ENCODE assay signal across 9 mouse cellular contexts in the genomic region with DNA sequence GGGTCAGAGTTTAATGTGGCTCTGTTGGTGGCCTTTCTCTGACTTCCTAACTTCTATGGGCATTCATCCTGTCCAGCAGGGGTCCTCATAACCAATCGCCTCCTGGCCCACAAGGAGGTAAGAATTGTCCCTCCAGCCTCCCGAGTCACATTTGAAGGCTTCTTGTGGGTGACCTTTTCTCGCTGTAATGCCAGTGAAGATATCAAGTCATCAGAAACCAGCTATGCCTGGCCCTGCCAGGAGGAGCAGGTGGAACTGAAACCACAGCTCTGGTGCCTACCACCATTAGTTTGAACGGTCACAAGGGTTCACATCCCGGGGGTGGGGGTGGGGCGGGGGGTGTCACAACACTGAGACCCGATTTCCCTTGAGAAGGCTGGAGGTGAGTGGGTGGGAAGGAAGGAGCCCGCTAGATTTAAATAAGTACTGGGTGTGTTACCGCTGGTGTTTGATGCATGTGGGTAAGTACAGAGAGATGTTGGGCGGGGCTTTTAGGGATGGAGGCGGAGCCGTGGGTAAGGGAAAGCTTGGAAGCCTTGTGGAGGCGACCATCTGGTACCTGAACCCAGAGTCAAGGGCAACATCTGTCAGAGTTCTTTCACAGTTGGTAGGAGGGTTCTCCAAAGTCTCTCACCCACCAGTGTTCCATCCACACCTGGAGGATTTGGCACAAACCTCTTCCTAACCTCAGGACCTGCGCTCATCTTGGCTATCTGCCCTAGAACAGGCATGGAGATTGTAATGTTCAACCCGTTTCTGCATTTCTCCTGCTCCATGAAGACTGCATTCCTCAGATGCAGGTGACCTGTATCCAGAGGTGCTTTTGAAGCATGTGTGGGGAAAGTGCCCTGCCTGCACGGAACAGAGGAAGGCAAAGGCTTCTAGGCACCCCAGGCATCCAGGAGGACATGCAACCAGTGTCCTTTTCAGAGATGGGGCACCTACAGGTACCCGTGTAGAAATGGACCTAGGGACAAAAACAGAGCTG.
A peak's percentile ranks its signal among the peaks of the same experiment; 100 is the strongest.
DNase-seq lines count a peak whose midpoint lies in the region; ATAC-seq and TF ChIP-seq lines count a peak whose summit lies in the region.
"Had no signal": no experiment of that assay in that cellular context is flagged by ENCODE, and none has a peak within 500 bp of the region (broad histone marks: within the 10 kb centered on the region; RNA-seq: fewer than 3 reads in every experiment).

No protein-coding gene starts in this region.

- ATAC-seq in lung, embryonic 14.5 days (ENCODE audit: insufficient read depth): no peak

- no peaks in the 10 kb centered on the region for H3K4me1 ChIP-seq in lung, embryonic 14.5 days (ENCODE audit: insufficient read depth)
- peaks cover 16% of the 10 kb centered on the region for H3K4me1 ChIP-seq in bone marrow macrophage, adult 2 months (ENCODE audit: control insufficient read depth, insufficient read depth, low read length)
- H3K4me1 ChIP-seq in limb, embryonic 10.5 days: peaks cover 30% of the 10 kb centered on the region
- H3K4me1 ChIP-seq in hindbrain, embryonic 10.5 days (replicated peaks): peaks cover 5% of the 10 kb centered on the region; the same call in 1 of the 2 replicates

- H3K9me3 ChIP-seq in lung, embryonic 14.5 days (ENCODE audit: low read depth, low read length): no peaks in the 10 kb centered on the region
- H3K9me3 ChIP-seq in limb, embryonic 10.5 days (replicated peaks): no peaks in the 10 kb centered on the region
- H3K9me3 ChIP-seq in hindbrain, embryonic 10.5 days: no peaks in the 10 kb centered on the region

- H3K4me3 ChIP-seq in lung, embryonic 14.5 days (ENCODE audit: low read depth, low read length): no peak overlapping the region
- no peak overlapping the region for H3K4me3 ChIP-seq in bone marrow macrophage, adult 2 months (ENCODE audit: insufficient read depth, low read length)
- H3K4me3 ChIP-seq in limb, embryonic 10.5 days: no peak overlapping the region
- H3K4me3 ChIP-seq in hindbrain, embryonic 10.5 days: no peak overlapping the region

- WGBS in lung, embryonic 14.5 days: 53% methylated on average over 17 of the region's 17 CpGs
- WGBS in limb, embryonic 10.5 days: 62% methylated on average over 17 of the region's 17 CpGs
- 63% methylated on average over 17 of the region's 17 CpGs for WGBS in hindbrain, embryonic 10.5 days

- H3K4me2 ChIP-seq in lung, embryonic 14.5 days: no peak overlapping the region

- no peak overlapping the region for H3K9ac ChIP-seq in lung, embryonic 14.5 days

- peak; percentile 37 for TF ChIP-seq CTCF in lung, embryonic 14.5 days (IDR thresholded peaks at IDR 0.05; ENCODE audit: low read depth)
- peak; percentile 29; the same call in 1 of the 2 replicates for TF ChIP-seq CTCF in bone marrow macrophage, adult 2 months (IDR thresholded peaks at IDR 0.05; ENCODE audit: low read depth, low read length)

- no peak for DNase-seq in lung, embryonic 14.5 days
- DNase-seq in lung, adult 18-20 months: no peak
- DNase-seq in limb, embryonic 10.5 days (ENCODE audit: low spot score): no peak
- DNase-seq in thymus, adult 18-20 months: peak; percentile 21 to 51
- DNase-seq in ovary, postnatal 10 days (ENCODE audit: low spot score): no peak
- DNase-seq in frontal cortex, postnatal 14 days (ENCODE audit: low spot score in 2 of 2): no peak
- no peak for DNase-seq in hindbrain, embryonic 10.5 days (ENCODE audit: low spot score)
- DNase-seq: adrenal gland, adult 2 months had no signal

- no peaks in the 10 kb centered on the region for H3K36me3 ChIP-seq in lung, embryonic 14.5 days (ENCODE audit: insufficient read depth)
- H3K36me3 ChIP-seq in limb, embryonic 10.5 days: no peaks in the 10 kb centered on the region
- no peaks in the 10 kb centered on the region for H3K36me3 ChIP-seq in hindbrain, embryonic 10.5 days

- H3K27ac ChIP-seq in lung, embryonic 14.5 days (ENCODE audit: low read depth): no peak overlapping the region
- no peak overlapping the region for H3K27ac ChIP-seq in bone marrow macrophage, adult 2 months (ENCODE audit: insufficient read depth, low read depth, low read length)
- H3K27ac ChIP-seq in limb, embryonic 10.5 days: peak overlapping the region; percentile 20; the same call in 1 of the 2 replicates
- no peak overlapping the region for H3K27ac ChIP-seq in hindbrain, embryonic 10.5 days

- no peak for TF ChIP-seq POLR2A in bone marrow macrophage, adult 2 months (IDR thresholded peaks at IDR 0.05; ENCODE audit: borderline replicate concordance, low read depth, low read length)

- H3K27me3 ChIP-seq in lung, embryonic 14.5 days (ENCODE audit: insufficient read depth, low read length): no peaks in the 10 kb centered on the region
- H3K27me3 ChIP-seq in limb, embryonic 10.5 days (ENCODE audit: low read depth, poor library complexity, severe bottlenecking): no peaks in the 10 kb centered on the region
- no peaks in the 10 kb centered on the region for H3K27me3 ChIP-seq in hindbrain, embryonic 10.5 days (ENCODE audit: insufficient read depth, poor library complexity, severe bottlenecking)

Comparison
In these comparisons a context has a peak if more than half of its experiments do, and no peak if none do; other contexts are left out.
1. DNase-seq: peak in thymus, adult 18-20 months (2 of 2); none in lung, embryonic 14.5 days (single experiment), lung, adult 18-20 months (0 of 2), limb, embryonic 10.5 days (single experiment), ovary, postnatal 10 days (single experiment), frontal cortex, postnatal 14 days (0 of 2) and hindbrain, embryonic 10.5 days (single experiment).